Mouse (Mus musculus) olfactory bulb, adult 2 months (tissue): ENCODE results near the gene Dkk3.
"Not testable (repeated sequence)": the region's sequence is repeated elsewhere in the genome, so short reads cannot be mapped to it uniquely, and the experiment has no call there.

Experiments
- CTCF ChIP-seq: fragments of 200-500 bp; IDR thresholded peaks from 2 replicates; pipeline ENCODE4 v1.5.1; 2012; ENCODE audit warnings: low read depth, mild to moderate bottlenecking, low read length, moderate library complexity; ENCODE audit not compliant: insufficient read depth
- POLR2A ChIP-seq: fragments of 200-500 bp; IDR thresholded peaks from 2 replicates; pipeline ENCODE4 v1.6.1; 2012; ENCODE audit warnings: mild to moderate bottlenecking, low read depth, low read length, moderate library complexity; ENCODE audit not compliant: insufficient read depth

DNA sequence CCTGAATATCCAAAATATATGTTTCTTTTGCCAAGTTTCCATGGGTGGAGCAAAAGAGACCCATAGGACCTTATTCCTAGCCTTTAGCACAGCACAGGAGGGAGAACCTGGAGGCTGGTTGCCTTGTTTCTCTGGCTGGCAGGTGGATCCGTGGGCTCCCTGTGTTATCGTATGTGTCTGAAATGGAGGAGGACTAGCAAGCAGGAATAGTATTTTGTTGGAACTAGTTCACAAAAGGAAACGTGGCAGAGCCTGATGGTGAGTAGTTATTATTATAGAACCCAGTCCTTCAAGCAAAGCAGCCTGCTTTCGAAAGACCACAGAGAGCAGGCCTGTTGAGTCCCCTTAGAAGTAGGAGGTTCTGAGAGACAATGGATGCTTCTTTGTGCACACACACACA is 6.2 kb upstream of the Dkk3 start:
- TF ChIP-seq POLR2A, CTCF: not testable (repeated sequence)
